Mouse (Mus musculus) hindbrain, postnatal 0 days (tissue): ENCODE results near the gene Tcf12. TPM values are rescaled to one million over a fixed set of nuclear protein-coding genes. Genes with fewer than 3 reads are reported as not detected.

Experiments
- ATAC-seq: fragments of 200-750 bp; cut with Nextera tagmentation; 2 replicates; pipeline ENCODE4 v1.8.0; 2017; ENCODE audit warnings: mild to moderate bottlenecking, moderate TSS enrichment, moderate library complexity
- DNase-seq: peaks from one replicate; pipeline ENCODE4 v3.0.0-alpha.2; 2015; ENCODE audit warnings: low spot score
- H3K27ac ChIP-seq: fragments of 300-500 bp; sonication (generic); 2 replicates; pipeline ENCODE4 v1.5.1; 2014; ENCODE audit warnings: mild to moderate bottlenecking
- H3K27me3 ChIP-seq: fragments of 300-500 bp; sonication (generic); 2 replicates; pipeline ENCODE4 v1.6.1; 2014; ENCODE audit warnings: low read length, mixed read lengths; ENCODE audit not compliant: insufficient read depth
- H3K36me3 ChIP-seq: fragments of 300-500 bp; sonication (generic); 2 replicates; pipeline ENCODE4 v1.6.1; 2014; ENCODE audit warnings: low read length, mixed read lengths; ENCODE audit not compliant: insufficient read depth
- H3K4me1 ChIP-seq: fragments of 300-500 bp; sonication (generic); 2 replicates; pipeline ENCODE4 v1.6.1; 2014; ENCODE audit warnings: antibody characterized with exemption, low read length, mixed read lengths; ENCODE audit not compliant: insufficient read depth
- H3K4me2 ChIP-seq: fragments of 300-500 bp; sonication (generic); 2 replicates; pipeline ENCODE4 v1.6.1; 2014; ENCODE audit warnings: low read depth, mild to moderate bottlenecking, low read length, moderate library complexity, mixed read lengths
- H3K4me3 ChIP-seq: fragments of 300-500 bp; sonication (generic); 2 replicates; pipeline ENCODE4 v1.5.1; 2014; ENCODE audit warnings: low read length
- H3K9ac ChIP-seq: fragments of 300-500 bp; sonication (generic); replicated peaks from 2 replicates; pipeline ENCODE4 v1.6.1; 2014; ENCODE audit warnings: mild to moderate bottlenecking, low read length, moderate library complexity, mixed read lengths
- H3K9me3 ChIP-seq: fragments of 300-500 bp; sonication (generic); 2 replicates; pipeline ENCODE4 v1.6.1; 2016; ENCODE audit warnings: low read length, mixed read lengths
- CTCF ChIP-seq: IDR thresholded peaks from 2 replicates; pipeline ENCODE4 v1.5.1; 2016; ENCODE audit warnings: antibody characterized with exemption, control low read depth, low read depth
- WGBS: fragments of 180-500 bp; shearing (Covaris S2); extraction: QIAGEN DNeasy Blood & Tissue Kit; methylation state at CpG from one replicate; pipeline ENCODE4 v1.1.7; 2014; 5-methylcytosine and 5-hydroxymethylcytosine counted together
- polyA plus RNA-seq: library from polyadenylated mRNA; unstranded; fragments of >200 nt; fragmentation: Nextera tagmentation; extraction: Ambion mirVana; gene quantifications from 2 replicates; pipeline ENCODE4 v1.2.1, GENCODE M21; 2015
- total RNA-seq: library from RNA; depleted of rRNA; stranded (reverse); fragments of >200 nt; gene quantifications from 2 replicates; pipeline ENCODE4 v1.2.3, GENCODE M21; 2014

Tcf12 gene
- total and polyA plus RNA-seq, 2 experiments from 2014 or later, result 65.5 to 155 TPM

DNA sequence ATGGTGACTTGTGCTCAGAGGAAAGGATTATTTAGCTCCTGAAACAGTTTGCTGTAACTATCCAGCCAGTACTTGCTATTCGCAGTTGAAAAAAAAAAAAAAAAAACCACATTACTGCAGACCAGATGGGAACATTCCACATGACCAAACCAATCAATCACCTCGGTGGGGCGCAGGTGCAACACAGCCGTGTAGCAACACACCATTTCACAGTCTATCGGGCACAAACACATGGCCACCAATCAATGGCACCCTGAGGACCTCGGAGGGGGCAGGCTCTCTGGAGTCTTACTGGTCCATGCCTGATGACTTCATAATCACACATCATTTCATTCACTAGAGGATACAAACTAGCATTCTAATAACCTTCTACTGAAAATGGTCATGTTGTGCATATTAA lies 135.6 kb downstream of the Tcf12 start:
- Histone ChIP-seq H3K9me3 (no peaks in the 10 kb centered on the region), H3K27ac (peak overlapping the region; percentile 51), H3K4me2 (peak overlapping the region; percentile 19; the same call in 1 of the 2 replicates), H3K9ac (no peak overlapping the region), H3K36me3 (no peaks in the 10 kb centered on the region), H3K4me1 (peaks cover 15% of the 10 kb centered on the region; the same call in 1 of the 2 replicates), H3K4me3 (no peak overlapping the region), H3K27me3 (no peaks in the 10 kb centered on the region)
- DNase-seq (peak; percentile 93), ATAC-seq (peak; percentile 99)
- WGBS, result 2% methylated on average over 6 of the region's 6 CpGs
- no peak for TF ChIP-seq CTCF

GRCm38 (mm10) chr9:71975141-71975540 lies 136.5 kb downstream of the Tcf12 start:
- Histone ChIP-seq H3K36me3 (no peaks in the 10 kb centered on the region), H3K27me3 (no peaks in the 10 kb centered on the region), H3K9ac (no peak overlapping the region), H3K27ac (peak overlapping the region; percentile 51; the same call in 1 of the 2 replicates), H3K4me2 (0 out of 2 replicates have a peak overlapping the region, but pooled peaks have one; percentile 18), H3K9me3 (no peaks in the 10 kb centered on the region), H3K4me1 (peaks cover 15% of the 10 kb centered on the region; the same call in 1 of the 2 replicates), H3K4me3 (no peak overlapping the region)
- ATAC-seq (no peak), DNase-seq (peak; percentile 40)
- 26% methylated on average over 4 of the region's 4 CpGs for WGBS
- no peak for TF ChIP-seq CTCF

GRCm38 (mm10) chr9:71974541-71974959 lies 137.1 kb downstream of the Tcf12 start:
- Histone ChIP-seq H3K9ac (no peak overlapping the region), H3K4me1 (peaks cover 15% of the 10 kb centered on the region; the same call in 1 of the 2 replicates), H3K36me3 (no peaks in the 10 kb centered on the region), H3K9me3 (no peaks in the 10 kb centered on the region), H3K27ac (peak overlapping the region; percentile 68), H3K4me2 (no peak overlapping the region), H3K27me3 (no peaks in the 10 kb centered on the region), H3K4me3 (no peak overlapping the region)
- WGBS, result 8% methylated on average over 2 of the region's 2 CpGs
- TF ChIP-seq CTCF, result no peak
- DNase-seq, result peak; percentile 73
- peak; percentile 36; the same call in 1 of the 2 replicates for ATAC-seq

DNA sequence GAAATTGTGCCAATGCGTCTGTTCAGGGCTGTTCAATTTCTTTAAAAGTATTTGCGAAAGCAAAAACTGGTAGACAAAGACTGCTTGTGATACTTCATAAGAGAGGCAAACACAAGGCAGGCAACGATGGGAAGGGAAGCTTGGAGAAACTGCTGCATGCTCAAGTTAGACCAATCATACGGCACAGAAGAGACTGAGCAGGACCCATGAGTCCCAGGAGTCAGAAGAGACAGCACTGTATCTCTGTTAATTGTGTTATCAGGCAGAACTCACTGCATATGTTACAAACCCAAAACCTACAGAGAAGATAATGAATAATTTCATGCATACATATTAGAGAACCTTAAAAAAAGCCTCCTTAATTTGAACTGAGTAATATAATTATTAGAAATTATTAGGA lies 147.6 kb downstream of the Tcf12 start:
- 67% methylated on average over 4 of the region's 4 CpGs for WGBS
- no peaks in the 10 kb centered on the region for H3K27me3 ChIP-seq

GRCm38 (mm10) chr9:71960026-71960396 lies 151.7 kb downstream of the Tcf12 start:
- ATAC-seq (0 out of 2 replicates have a peak, but pooled peaks have one; percentile 5), DNase-seq (peak; percentile 67)
- no peaks in the 10 kb centered on the region for H3K9me3 ChIP-seq
- peak overlapping the region; percentile 47 for H3K4me2 ChIP-seq
- peak overlapping the region; percentile 22; the same call in 1 of the 2 replicates for H3K27ac ChIP-seq
- peak overlapping the region; percentile 26 for H3K4me3 ChIP-seq
- TF ChIP-seq CTCF, result peak; percentile 54
- H3K9ac ChIP-seq, result no peak overlapping the region
- H3K36me3 ChIP-seq, result no peaks in the 10 kb centered on the region
- H3K4me1 ChIP-seq, result no peaks in the 10 kb centered on the region
- no peaks in the 10 kb centered on the region for H3K27me3 ChIP-seq

More for the DNA sequence above, 147.6 kb downstream of the Tcf12 start:
- H3K27ac ChIP-seq, result no peak overlapping the region
- H3K4me1 ChIP-seq, result no peaks in the 10 kb centered on the region
- H3K9ac ChIP-seq, result no peak overlapping the region
- no peaks in the 10 kb centered on the region for H3K9me3 ChIP-seq
- ATAC-seq, result no peak
- TF ChIP-seq CTCF, result no peak
- no peak for DNase-seq
- no peak overlapping the region for H3K4me2 ChIP-seq
- no peak overlapping the region for H3K4me3 ChIP-seq
- H3K36me3 ChIP-seq, result no peaks in the 10 kb centered on the region

GRCm38 (mm10) chr9:71959259-71960025 lies 152.2 kb downstream of the Tcf12 start:
- ATAC-seq, result peak; percentile 95
- WGBS, result 38% methylated on average over 11 of the region's 11 CpGs
- no peak overlapping the region for H3K9ac ChIP-seq
- no peaks in the 10 kb centered on the region for H3K27me3 ChIP-seq
- no peaks in the 10 kb centered on the region for H3K36me3 ChIP-seq
- no peaks in the 10 kb centered on the region for H3K4me1 ChIP-seq
- no peaks in the 10 kb centered on the region for H3K9me3 ChIP-seq
- H3K4me2 ChIP-seq, result peak overlapping the region; percentile 47
- TF ChIP-seq CTCF, result no peak
- H3K4me3 ChIP-seq, result peak overlapping the region; percentile 26
- peak; percentile 71 for DNase-seq
- H3K27ac ChIP-seq, result peak overlapping the region; percentile 26

- no peaks in the 10 kb centered on the region for H3K36me3 ChIP-seq
- no peak overlapping the region for H3K9ac ChIP-seq
- no peaks in the 10 kb centered on the region for H3K4me1 ChIP-seq
- ATAC-seq, result no peak
- no peak overlapping the region for H3K27ac ChIP-seq
- H3K4me3 ChIP-seq, result no peak overlapping the region
- H3K27me3 ChIP-seq, result no peaks in the 10 kb centered on the region
- no peak overlapping the region for H3K4me2 ChIP-seq
- no peak for DNase-seq
- no peaks in the 10 kb centered on the region for H3K9me3 ChIP-seq
- TF ChIP-seq CTCF, result no peak
- 68% methylated on average over 2 of the region's 2 CpGs for WGBS
Observed at GRCm38 (mm10) chr9:71953217-71953616, 158.5 kb downstream of the Tcf12 start.
